ENCODE assay signal across 41 mouse cellular contexts in the genomic region with DNA sequence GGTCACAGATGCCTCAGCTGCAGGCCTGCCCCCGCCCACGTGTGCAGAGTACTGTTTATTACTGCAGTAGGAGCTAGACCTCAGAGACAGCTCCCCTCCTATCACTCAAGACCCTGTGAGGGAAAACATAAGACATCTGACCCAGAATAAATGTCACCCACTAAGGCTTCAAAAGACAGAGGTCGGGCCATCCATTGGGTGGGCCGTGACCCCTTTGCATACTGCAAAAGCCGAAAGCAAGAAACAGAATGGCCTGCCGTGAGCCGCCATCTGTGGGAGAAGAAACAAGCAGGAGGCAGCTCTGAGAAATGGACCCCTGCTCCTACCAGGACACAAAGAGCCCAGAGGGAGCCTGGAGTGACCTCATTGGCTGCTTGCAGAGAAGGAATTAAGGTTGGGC. TPM values are rescaled to one million over a fixed set of nuclear protein-coding genes. Genes with fewer than 3 reads are reported as not detected.
"Had no signal": no experiment of that assay in that cellular context is flagged by ENCODE, and none has a peak within 500 bp of the region (broad histone marks: within the 10 kb centered on the region; RNA-seq: fewer than 3 reads in every experiment).

No protein-coding gene starts in this region.

- DNase-seq: gastrocnemius, adult 2 months; gastrocnemius, postnatal 10 days; gastrocnemius, postnatal 25 days; heart, adult 18-20 months; heart, postnatal 10 days; heart, postnatal 4 days; kidney, adult 11 months; kidney, adult 2 months; kidney, adult 9 months; kidney, postnatal 14 days; kidney, postnatal 36 days; layer of hippocampus, adult 9-11 months; layer of hippocampus, postnatal 36 days; left cerebral cortex, postnatal 4 days had no signal

- H3K27me3 ChIP-seq: limb, embryonic 13.5 days had no signal

- ATAC-seq: hindbrain, embryonic 16.5 days; intestine, embryonic 16.5 days; liver, embryonic 12.5 days had no signal

- H3K27ac ChIP-seq: gastrocnemius, adult 2 months; heart, embryonic 10.5 days; hindbrain, embryonic 12.5 days; hindbrain, embryonic 14.5 days; kidney, embryonic 15.5 days; kidney, postnatal 0 days; limb, embryonic 13.5 days; limb, embryonic 15.5 days; liver, embryonic 12.5 days; liver, embryonic 14.5 days had no signal

- H3K4me2 ChIP-seq: heart, embryonic 12.5 days; hindbrain, embryonic 12.5 days; hindbrain, embryonic 14.5 days; kidney, embryonic 15.5 days; limb, embryonic 13.5 days; limb, embryonic 15.5 days; liver, embryonic 12.5 days had no signal

- H3K4me1 ChIP-seq: limb, embryonic 15.5 days; liver, embryonic 12.5 days had no signal

- H3K9me3 ChIP-seq: heart, embryonic 10.5 days; heart, embryonic 12.5 days; hindbrain, embryonic 12.5 days; kidney, embryonic 15.5 days; limb, embryonic 13.5 days; limb, embryonic 15.5 days; liver, embryonic 12.5 days had no signal

- H3K36me3 ChIP-seq: heart, embryonic 10.5 days; heart, embryonic 12.5 days; hindbrain, embryonic 12.5 days; kidney, embryonic 15.5 days; limb, embryonic 13.5 days; limb, embryonic 15.5 days; liver, embryonic 12.5 days had no signal

- H3K4me3 ChIP-seq: gastrocnemius, adult 2 months; heart, embryonic 10.5 days; heart, embryonic 12.5 days; hindbrain, embryonic 12.5 days; kidney, embryonic 15.5 days; limb, embryonic 13.5 days; limb, embryonic 15.5 days; liver, embryonic 12.5 days had no signal

- H3K9ac ChIP-seq: heart, embryonic 12.5 days; hindbrain, embryonic 12.5 days; hindbrain, embryonic 14.5 days; kidney, embryonic 15.5 days; limb, embryonic 13.5 days; limb, embryonic 15.5 days; liver, embryonic 12.5 days; liver, embryonic 14.5 days had no signal

RNA-seq across cellular contexts. Expression of a gene that starts 29.5 kb away (rescaled TPM):
- total RNA-seq: gastrocnemius, adult 2 months; gastrocnemius, postnatal 10 days; gastrocnemius, postnatal 25 days; gastrocnemius, postnatal 4 days; granulocyte monocyte progenitor cell, adult 5-6 weeks; heart, adult 18-20 months; heart, adult 8-10 months; heart, postnatal 10 days; heart, postnatal 25 days; heart, postnatal 4 days; layer of hippocampus, adult 18-20 months; layer of hippocampus, adult 8-10 months; layer of hippocampus, postnatal 14 days; layer of hippocampus, postnatal 36 days; left cerebral cortex, adult 18-20 months; left cerebral cortex, adult 8-10 months; left cerebral cortex, postnatal 10 days; left cerebral cortex, postnatal 25 days; left cerebral cortex, postnatal 4 days; liver, adult 2 months had no signal
- polyA plus RNA-seq: heart, embryonic 10.5 days; heart, embryonic 12.5 days; heart, embryonic 14.5 days; hindbrain, embryonic 12.5 days; hindbrain, embryonic 14.5 days; hindbrain, embryonic 16.5 days; intestine, embryonic 14.5 days; kidney, adult 2 months; kidney, embryonic 15.5 days; kidney, postnatal 0 days; limb, embryonic 11.5 days; limb, embryonic 13.5 days; limb, embryonic 15.5 days; liver, adult 2 months; liver, embryonic 12.5 days; liver, embryonic 14.5 days had no signal
